Mouse (Mus musculus) heart, postnatal 25 days (tissue): ENCODE results near the gene Kat2b. TPM values are rescaled to one million over a fixed set of nuclear protein-coding genes. Genes with fewer than 3 reads are reported as not detected.
"Not testable (repeated sequence)": the region's sequence is repeated elsewhere in the genome, so short reads cannot be mapped to it uniquely, and the experiment has no call there.

Experiments
- DNase-seq: peaks from one replicate; pipeline ENCODE4 v3.0.0; 2022; ENCODE audit warnings: low spot score
- intact Hi-C: fragments of 180-260 bp; cut with DNase I; formaldehyde crosslinking; loops from one replicate; pipeline ENCODE4 v1.15.1; 2025
- total RNA-seq, 2 experiments: library from RNA; stranded (reverse); gene quantifications; 2 replicates each; pipeline ENCODE4 v1.2.3; 2021

Gene Kat2b
- total RNA-seq, 2 experiments from 2014 or later = 85.6 TPM

DNA sequence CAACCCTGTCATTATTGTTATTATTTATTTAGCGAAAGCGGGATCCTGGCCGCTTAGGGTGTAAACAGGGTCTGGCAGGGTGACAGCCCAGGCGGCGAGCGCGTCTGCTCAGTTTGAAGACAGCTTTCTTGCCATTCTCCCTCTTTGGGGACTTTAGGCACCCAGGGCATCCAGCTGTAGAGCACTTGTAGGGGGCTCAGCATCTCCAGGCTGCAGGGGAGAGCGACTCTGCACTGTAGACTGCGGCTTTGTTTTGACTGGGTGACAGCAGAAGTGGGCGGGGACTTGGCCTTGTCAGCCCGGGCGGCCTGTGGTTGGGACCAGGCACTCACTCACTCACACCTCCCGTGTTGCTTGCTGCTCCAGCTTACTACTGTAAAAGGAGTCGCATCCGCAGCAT is 1.5 kb downstream of the Kat2b start:
- intact Hi-C loops = loop anchor here (2.0 kb wide), 3 partner anchors 19 to 121 kb away; partner anchors contain the start of genes Rab5a and Sgo1
- peak; percentile 74 for DNase-seq

DNA sequence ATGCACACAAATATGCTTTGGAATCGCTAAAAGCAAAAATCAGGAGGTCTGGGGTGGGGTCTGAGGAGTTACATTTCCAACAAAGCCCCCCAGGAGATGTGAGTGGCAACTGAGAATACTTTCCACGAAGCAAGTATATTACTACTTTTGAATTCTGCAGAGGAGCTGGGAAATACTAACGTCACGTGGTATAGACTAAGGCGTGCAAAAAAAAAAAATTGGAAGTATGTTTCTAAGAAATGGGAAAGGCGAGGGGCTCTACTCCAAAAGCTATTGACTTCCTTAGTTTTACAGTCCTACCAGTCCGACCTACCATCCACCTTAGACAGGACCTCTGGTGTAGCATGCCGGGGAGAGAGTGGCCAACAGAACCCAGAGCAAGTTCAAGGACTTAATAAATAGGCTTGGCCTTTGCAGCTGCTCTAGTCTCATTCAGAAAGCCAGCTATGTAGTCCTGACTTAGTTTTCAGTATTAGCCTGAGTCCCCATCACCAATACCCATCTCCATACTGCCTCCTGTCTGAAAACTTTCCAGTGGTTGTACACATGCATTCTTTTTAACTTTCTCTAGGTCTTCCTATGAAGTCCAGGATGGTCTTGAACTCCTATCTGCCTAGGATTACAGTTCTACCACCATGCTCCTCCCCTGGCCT is 2.2 kb downstream of the Kat2b start:
- no peak for DNase-seq
- intact Hi-C loops = loop anchor here (2.0 kb wide), 3 partner anchors 18 to 120 kb away; partner anchors contain the start of genes Rab5a and Sgo1

DNA sequence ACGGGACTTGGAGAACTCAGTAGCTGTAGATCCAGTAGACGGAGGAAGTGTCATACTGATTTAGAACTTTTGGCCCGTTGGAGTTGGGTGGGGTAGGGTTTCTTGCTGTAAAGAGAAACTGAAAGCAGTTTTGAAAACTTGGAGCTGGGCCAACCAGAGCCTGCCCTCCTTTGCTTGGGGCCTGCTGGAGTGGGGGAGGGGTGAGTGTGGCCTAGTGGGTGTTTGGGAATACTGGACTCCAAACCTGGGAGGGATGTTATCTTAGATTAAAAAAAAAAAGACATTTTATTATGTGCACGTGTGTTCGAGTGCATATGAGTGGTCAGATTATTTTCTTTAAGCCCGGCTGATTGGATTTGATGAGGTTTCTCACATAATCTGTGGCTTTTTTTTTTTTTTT is 3.2 kb downstream of the Kat2b start:
- peak; percentile 61 for DNase-seq
- intact Hi-C loops = loop anchor here (2.0 kb wide), 3 partner anchors 17 to 119 kb away; partner anchors contain the start of genes Rab5a and Sgo1

DNA sequence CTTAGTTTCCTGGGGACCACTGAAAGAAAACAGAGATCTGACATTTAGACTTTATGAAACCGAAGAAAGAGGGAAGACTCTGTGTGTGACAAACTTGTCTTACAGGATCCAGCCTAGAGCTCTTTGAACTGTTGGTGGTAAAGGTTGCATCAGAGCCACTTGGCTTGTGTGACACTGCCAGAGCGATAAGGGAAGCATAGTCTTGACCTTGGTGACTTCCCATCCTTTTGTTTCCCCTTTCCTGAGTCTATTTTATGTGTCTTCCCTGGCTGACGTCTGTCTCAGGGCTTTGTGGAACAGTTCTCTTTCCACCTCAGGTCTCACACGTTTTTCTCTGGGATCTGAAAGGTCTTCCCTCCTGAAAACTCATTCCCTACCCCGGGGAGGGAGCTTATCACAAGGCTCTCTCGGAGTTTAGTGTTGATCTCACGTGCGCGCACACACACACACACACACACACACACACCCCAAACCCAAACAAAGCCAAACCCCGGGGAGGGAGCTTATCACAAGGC is 3.8 kb downstream of the Kat2b start:
- no peak for DNase-seq
- intact Hi-C loops = no loop called here

DNA sequence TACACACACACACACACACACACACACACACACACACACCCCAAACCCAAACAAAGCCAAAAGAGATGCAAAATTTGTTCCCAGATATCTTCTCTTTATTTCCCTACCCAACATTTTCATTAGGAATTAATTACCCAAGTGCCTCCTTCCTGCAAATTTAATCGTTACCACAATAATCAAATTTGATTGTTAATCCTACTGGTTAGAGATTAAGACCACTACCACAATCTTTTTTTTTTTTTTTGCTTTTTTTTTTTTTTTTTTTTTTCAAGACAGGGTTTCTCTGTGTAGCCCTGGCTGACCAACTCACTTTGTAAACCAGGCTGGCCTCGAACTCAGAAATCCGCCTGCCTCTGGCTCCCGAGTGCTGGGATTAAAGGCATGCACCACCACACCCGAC is 4.3 kb downstream of the Kat2b start:
- DNase-seq, intact Hi-C loops: not testable (repeated sequence)

DNA sequence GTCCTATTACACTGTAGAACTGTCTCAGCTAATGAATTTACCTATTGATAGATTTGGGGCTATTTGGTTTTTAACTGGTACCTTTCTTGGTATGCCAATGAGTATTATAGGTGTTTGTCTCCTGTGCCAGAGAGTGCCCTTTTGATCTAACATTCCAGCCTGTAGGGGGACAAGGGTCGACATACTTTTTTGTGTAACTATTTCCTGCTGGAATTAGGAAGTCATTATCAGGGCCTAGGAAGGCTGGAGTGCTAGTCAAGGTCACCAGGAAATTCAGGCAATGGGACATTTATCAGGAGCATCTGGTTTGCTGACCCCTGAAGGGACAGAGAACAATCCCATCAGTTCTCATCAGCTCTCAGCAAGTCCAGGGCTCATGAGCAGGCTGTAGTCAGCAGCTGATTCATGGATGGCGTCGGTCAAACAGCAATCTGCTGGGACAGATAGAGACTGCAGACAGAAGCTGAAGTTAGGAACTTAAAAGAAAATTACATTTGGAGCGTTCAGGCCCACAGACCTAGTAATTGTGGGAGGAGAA is 6.4 kb downstream of the Kat2b start:
- no peak for DNase-seq
- intact Hi-C loops = no loop called here

DNA sequence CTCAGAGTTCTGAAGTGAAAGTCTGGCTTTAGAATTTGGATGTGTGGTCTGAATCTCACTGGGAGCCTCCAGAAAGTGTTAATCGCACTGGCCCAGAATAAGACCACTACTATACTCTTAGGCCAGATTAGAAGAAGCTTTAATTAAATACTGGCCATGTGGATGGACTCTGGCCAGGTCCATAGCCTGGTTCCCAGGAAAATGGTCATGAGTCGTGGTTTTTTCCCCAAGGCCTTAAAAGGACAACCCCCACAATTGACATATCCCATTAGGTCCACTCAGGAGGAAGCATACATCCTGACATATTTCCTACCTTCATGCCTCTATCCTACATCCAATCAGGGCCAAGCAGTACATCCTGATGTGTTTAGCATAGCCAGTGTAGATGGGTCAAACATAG is 10.5 kb downstream of the Kat2b start:
- DNase-seq = no peak
- intact Hi-C loops = no loop called here

DNA sequence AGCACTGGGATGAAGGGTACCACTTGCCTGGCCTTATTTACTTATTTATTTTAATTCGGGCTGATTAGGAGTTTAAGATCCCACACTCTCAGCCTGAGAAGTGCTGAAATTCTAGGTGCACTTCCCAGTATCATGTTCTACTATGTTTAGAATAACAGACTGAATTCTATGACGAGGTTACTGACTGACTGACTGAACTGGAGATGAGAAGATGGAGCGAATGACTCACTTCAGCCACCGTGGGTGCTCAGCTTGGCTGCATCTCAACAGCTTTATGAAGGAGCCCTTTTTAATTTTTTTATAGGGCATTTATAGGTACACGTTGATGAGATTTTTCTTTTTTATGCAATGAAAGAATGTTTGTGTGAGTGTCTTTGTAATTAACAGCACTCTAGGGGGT is 11.1 kb downstream of the Kat2b start:
- DNase-seq = no peak
- intact Hi-C loops = no loop called here

DNA sequence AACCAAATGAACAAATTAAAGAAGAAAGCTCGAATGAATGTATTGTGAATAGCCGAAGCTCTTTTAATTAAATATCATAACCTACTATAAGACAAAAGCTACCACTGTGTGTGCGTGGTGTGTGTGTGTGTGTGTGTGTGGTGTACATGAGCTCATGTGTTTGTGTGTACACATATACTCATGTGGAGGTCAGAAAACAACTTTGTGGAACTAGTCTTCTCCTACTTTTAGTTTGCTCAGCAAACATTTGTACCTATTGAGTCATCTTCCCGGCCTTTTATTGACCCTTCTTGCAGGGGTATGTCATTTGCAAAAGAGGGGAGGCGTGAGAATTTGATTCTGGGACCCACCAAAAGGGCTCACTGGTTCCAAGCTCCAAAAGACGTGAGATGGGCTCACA is 11.6 kb downstream of the Kat2b start:
- no peak for DNase-seq
- intact Hi-C loops = no loop called here

DNA sequence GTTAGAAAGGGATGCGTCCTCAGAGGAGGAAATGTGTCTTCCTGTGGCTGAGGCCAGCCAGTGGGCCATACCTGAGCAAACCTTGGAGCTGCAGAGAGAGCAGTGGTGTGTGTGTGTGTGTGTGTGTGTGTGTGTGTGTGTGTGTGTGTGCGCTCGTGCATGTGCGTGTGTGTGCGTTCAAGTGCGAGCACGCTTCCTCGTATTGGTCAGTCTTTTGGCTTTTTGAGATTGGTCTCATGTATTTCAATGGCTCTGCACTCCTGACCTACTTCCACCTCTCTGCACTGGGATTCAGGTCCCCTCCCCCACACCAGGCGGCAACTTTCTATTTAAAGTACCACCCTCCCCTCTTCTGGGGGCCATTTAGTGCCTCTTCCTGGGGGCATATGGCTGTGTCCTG is 12.1 kb downstream of the Kat2b start:
- no peak for DNase-seq
- intact Hi-C loops = no loop called here

DNA sequence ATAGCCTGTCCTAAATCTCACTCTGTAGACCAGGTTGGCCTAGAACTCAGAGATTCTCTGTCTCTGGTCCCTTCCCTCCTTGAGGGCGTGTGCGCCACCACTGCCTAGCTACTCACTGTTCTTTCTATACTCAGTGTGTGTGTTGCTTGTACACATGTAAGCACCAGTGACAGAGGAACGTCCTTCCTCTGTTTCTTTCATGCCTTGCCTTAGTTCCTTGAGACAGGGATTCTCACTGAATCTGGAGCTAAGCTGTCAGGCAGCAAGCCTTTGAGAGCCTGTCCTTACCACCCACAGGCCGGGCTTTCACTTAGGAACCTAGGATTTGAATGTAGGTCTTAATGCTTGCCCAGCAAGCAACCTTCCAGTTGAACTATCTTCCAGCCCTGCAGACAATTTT is 13.0 kb downstream of the Kat2b start:
- DNase-seq = no peak

DNA sequence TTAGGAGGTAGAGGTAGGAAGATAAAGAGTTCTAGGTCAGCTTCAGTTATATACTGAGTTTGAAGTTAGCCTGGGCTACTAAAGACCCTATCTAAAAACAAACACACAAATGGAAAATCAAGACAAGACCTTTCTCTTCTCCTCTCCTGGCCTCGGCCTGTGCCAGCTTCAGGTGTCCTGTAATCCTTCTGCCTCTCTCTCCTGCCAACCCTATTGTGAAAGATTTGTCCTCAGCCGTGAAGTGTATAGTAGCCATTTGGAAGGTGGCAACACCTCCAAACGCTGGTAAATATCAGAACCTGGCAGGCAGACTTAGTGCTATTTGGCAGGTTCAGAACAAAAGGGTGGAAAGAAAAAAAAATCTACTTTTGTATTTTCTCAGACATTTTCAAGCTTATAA is 13.6 kb downstream of the Kat2b start:
- intact Hi-C loops = no loop called here
- DNase-seq = no peak

More for the DNA sequence above, 13.0 kb downstream of the Kat2b start:
- intact Hi-C loops = no loop called here

DNA sequence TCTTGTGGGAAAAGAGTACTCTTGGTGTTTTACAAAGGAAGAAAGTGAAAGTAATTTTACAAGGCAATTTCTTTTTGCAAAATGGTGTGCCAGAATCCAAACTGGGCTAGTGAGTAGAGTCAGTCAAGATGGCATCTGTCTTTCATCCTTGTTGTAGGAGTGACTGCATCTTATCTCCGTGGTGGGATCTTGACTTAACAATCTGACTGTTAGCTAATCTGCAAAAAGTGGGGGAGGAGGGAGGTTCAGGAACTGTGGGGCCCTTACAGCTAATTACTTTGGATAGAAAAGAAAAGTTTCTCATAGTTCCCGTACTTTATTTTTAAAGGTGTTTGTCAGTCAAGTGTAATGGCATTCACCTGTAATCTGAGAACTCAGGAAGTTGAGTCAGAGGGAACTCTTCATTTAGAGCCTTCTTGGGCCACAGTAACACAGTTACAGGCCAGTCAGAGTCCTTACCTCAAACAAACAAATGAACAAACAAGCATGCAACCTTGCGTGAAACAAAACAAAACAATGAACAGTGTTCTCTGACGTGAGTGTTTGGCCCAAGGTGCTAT is 15.4 kb downstream of the Kat2b start:
- intact Hi-C loops = no loop called here
- DNase-seq = no peak

DNA sequence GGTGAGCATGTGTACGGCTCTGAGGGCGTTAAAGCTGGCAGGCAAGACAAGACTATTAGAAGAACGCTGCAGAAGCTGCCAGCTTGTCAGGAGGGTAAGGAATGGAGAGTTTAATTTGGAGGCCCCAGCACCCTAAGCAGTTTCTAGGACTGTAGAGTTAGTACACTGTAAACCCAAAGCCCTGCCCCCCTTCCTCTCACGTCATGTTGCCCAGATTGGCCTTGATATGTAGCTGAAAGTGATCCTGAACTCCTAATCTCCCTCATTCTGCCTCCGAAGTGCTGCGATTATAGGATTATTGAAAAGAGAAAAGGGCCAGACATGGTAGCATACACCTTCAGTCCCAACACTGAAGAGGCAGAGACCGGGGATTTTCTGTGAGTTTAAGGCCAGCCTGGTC is 16.1 kb downstream of the Kat2b start:
- intact Hi-C loops = no loop called here

DNA sequence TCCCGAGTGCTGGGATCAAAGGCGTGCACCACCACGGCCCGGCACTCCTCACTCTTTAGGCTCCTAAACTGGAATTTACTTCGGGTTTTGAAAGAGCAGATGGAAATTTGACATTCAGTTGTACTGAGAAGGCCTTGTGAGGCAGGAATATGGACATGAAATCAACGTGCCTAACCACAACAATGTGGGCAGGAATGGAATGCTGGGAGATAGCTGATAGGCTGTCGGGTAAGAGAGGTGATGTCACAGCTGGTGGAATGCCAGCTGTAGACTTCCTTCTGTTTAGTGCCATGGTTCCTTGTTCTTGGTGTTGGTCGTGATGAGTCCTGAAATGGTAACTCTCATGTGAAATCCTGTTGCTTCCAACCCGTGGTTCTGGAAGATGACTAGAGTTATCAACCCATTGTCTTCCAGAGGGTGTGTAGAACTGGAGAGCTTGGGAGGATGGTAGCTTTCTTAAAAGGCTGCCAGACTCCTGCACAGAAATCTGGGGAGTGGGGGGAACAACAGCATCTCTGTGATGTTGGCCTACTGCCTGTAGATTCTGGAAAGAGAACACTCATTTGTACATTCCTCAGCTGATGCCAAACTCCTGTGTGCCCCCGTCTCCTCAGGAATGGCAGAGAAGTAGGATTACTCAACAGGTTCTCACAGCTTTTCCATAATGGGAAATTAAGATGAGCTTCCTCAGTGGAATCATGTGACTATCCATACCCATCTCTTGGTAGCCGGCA is 17.4 kb downstream of the Kat2b start:
- DNase-seq = no peak

More for the DNA sequence above, 16.1 kb downstream of the Kat2b start:
- DNase-seq = no peak

DNA sequence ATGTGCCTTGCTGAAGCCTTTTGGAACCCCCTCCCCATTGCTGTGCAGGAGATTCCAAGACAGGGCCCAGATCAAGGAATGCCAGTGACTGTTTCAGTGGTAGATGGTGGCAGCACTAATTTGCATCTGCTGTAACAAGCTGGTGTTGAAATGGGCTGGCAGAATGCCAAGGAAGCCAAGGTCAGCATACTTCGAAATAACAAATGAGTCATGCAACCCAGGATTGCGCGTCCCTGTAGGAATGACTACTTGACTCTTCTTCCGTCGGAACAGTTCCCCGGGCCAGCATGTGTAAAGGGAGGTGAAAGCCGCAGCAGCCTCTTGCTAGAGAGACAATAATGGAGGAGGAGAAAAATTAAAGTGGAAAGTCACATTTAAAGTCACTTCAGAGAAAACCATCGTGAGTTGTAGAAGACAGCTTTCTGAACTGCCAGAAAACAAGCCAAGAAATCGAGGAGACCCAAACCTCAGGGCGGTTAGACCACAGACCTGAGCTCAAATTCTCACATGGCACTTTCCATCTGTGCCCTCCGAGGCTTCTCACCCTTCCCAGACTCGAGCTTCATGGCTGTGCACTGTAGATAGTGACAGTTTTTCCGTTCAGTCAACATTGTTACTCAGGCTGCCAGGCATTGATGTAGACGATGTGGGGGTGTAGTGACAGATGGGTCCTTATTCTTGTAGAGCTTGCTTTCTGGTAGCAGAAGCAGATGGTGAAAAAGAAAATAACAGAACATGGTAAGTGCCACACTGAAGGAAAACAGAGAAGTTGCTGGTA is 20.6 kb downstream of the Kat2b start:
- DNase-seq = peak; percentile 80
- intact Hi-C loops = loop anchor here (2.0 kb wide), 1 partner anchor 18 kb away; no protein-coding TSS in a partner anchor

More for the DNA sequence above, 17.4 kb downstream of the Kat2b start:
- intact Hi-C loops = no loop called here

DNA sequence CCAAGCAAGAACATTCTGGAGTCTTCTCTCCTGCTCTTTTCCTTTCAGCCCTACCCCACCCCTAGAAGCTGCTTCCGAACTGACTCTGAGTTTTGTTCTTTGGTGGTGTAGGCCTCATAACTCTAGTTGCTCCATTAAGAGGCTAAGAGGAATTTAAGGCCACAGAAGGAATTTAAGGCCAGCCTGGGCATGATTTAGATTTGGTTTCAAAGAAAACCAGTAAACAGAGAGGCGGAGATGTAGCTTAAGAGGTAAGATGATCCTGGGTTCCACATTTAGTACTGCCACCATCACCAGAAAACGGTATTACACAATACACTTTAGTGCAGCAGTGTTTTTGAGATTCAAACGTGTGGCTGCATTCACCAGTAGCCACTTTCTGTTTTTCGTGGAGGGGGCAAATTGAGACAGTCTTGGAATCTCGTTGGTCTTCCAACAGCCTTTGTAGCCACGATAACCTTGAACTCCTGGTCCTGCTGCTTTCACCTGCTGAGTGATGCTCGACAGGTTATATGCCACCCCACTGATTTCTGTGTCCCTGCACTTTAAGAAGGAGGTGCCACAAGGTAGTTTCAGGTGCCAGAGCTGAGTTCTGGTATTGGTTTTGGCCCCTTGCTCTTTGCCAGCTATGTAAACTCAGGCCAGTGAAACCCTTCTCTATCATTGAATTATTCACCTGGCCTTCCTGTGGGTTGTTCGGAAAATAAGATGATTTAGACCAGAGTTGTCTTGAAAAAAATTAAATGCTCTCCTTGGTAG is 21.6 kb downstream of the Kat2b start:
- intact Hi-C loops = no loop called here
- no peak for DNase-seq

DNA sequence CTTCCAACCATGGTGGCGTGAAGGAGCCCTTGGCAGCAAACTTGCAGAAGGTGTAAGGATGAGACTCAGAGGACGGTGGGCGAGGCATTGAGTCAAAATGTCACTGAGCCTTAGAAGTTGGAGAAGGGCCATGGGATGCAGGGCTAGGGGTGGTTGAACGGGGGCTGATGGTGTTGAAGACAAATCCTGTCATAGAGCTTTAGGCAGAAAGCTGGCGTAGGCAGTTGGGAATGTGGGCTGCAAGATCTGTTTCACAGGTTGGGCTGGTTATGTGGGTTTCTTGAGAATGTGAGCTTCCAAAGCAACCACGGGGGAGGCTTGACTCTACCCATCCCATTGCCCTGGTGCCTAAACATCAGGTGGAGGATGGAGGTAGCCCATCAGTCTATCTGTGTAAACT is 23.4 kb downstream of the Kat2b start:
- intact Hi-C loops = no loop called here

DNA sequence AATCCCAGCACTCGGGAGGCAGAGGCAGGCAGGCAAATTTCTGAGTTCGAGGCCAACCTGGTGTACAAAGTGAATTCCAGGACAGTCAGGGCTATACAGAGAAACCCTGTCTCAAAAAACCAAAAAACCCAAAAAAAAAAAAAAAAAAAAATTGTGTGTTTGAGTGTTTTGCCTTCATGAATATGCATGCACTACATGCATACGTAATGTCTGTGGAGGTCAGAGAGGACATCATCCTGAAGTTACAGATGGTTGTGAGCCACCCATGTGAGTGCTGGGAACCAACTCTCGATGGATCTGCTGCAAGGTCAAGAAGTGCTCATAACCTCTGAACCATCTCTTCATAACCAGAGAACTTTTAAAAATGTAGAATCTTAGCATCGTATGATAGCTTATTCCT is 25.2 kb downstream of the Kat2b start:
- intact Hi-C loops = no loop called here
- no peak for DNase-seq

More for the DNA sequence above, 23.4 kb downstream of the Kat2b start:
- no peak for DNase-seq
